Mouse (Mus musculus) right cerebral cortex, postnatal 36 days (tissue): ENCODE measurements around the gene Shisal1.

Experiments used
- DNase-seq, 2 experiments: peaks; one replicate each; pipeline ENCODE4 v3.0.0; 2022; ENCODE audit warnings: low spot score in 2 of 2, mixed read lengths in 1 of 2

The Shisal1 gene

GRCm38 (mm10) chr15:84378734-84379133, 68.2 kb downstream of the Shisal1 start:
- no peak for DNase-seq

- no peak for DNase-seq
These were observed 74.1 kb downstream of the Shisal1 start for GRCm38 (mm10) chr15:84372801-84373200.

- no peak for DNase-seq
These were observed 79.5 kb downstream of the Shisal1 start for GRCm38 (mm10) chr15:84367402-84367801.

- DNase-seq, result peak in 1 of 2 experiments; percentile 19
These were observed 80.3 kb downstream of the Shisal1 start for GRCm38 (mm10) chr15:84366574-84366989.

GRCm38 (mm10) chr15:84365675-84366381, 81.1 kb downstream of the Shisal1 start:
- DNase-seq, result no peak

GRCm38 (mm10) chr15:84364746-84365145, 82.2 kb downstream of the Shisal1 start:
- DNase-seq, result no peak

GRCm38 (mm10) chr15:84355081-84355480, 91.8 kb downstream of the Shisal1 start:
- DNase-seq, result no peak

GRCm38 (mm10) chr15:84351915-84352844, 94.7 kb downstream of the Shisal1 start:
- DNase-seq, result peak in 1 of 2 experiments; percentile 18

- DNase-seq, result no peak
These were observed 95.6 kb downstream of the Shisal1 start for GRCm38 (mm10) chr15:84351342-84351741.

- DNase-seq, result no peak
These were observed 96.8 kb downstream of the Shisal1 start for GRCm38 (mm10) chr15:84349915-84350738.

GRCm38 (mm10) chr15:84348769-84349168, 98.1 kb downstream of the Shisal1 start:
- no peak for DNase-seq

- DNase-seq, result no peak
These were observed 106.0 kb downstream of the Shisal1 start for GRCm38 (mm10) chr15:84340926-84341325.

GRCm38 (mm10) chr15:84337599-84337998, 109.3 kb downstream of the Shisal1 start:
- DNase-seq, result peak; percentile 31 to 35

- no peak for DNase-seq
These were observed 110.5 kb downstream of the Shisal1 start for GRCm38 (mm10) chr15:84336281-84336817.

- DNase-seq, result no peak
These were observed 115.8 kb downstream of the Shisal1 start for GRCm38 (mm10) chr15:84331066-84331612.

GRCm38 (mm10) chr15:84329940-84330339, 117.0 kb downstream of the Shisal1 start:
- no peak for DNase-seq
